Comparison of ENCODE assay signal across 8 mouse cellular contexts in genomic region chr16:4718753-4719518, GRCm38 (mm10). TPM values are rescaled to one million over a fixed set of nuclear protein-coding genes. Genes with fewer than 3 reads are reported as not detected.
DNase-seq lines count a peak whose midpoint lies in the region; ATAC-seq lines count a peak whose summit lies in the region.

Nmral1 (minus strand) TSS chr16:4719356.

- peaks cover 26% of the 10 kb centered on the region for H3K36me3 ChIP-seq in hindbrain, embryonic 13.5 days

- peak within 1 kb of the TSS; percentile 88 for H3K27ac ChIP-seq in hindbrain, embryonic 13.5 days

- H3K4me1 ChIP-seq in hindbrain, embryonic 13.5 days (replicated peaks): peaks cover 15% of the 10 kb centered on the region

- peak; percentile 85 for ATAC-seq in hindbrain, embryonic 13.5 days (ENCODE audit: low FRiP score)

- H3K4me3 ChIP-seq in hindbrain, embryonic 13.5 days: peak within 1 kb of the TSS; percentile 65

- peak within 1 kb of the TSS; percentile 71 for H3K4me2 ChIP-seq in hindbrain, embryonic 13.5 days

- H3K27me3 ChIP-seq in hindbrain, embryonic 13.5 days: no peaks in the 10 kb centered on the region

- WGBS in hindbrain, embryonic 13.5 days: 13% methylated on average over 33 of the region's 33 CpGs

- H3K9ac ChIP-seq in hindbrain, embryonic 13.5 days: peak within 1 kb of the TSS; percentile 77

- no peaks in the 10 kb centered on the region for H3K9me3 ChIP-seq in hindbrain, embryonic 13.5 days

- peak; percentile 83 for DNase-seq in NIH3T3 (ENCODE audit: low read depth)
- DNase-seq in cerebellum, adult 8-10 months: peak; percentile 77
- DNase-seq in frontal cortex, adult 2 months (ENCODE audit: extremely low spot score in 1 of 2, low spot score in 1 of 2): peak; percentile 28 to 50
- DNase-seq in layer of hippocampus, postnatal 25 days (ENCODE audit: extremely low spot score in 1 of 2, low spot score in 1 of 2): peak; percentile 56 to 63
- peak; percentile 46 for DNase-seq in lung, postnatal 25 days (ENCODE audit: low spot score)
- peak; percentile 82 for DNase-seq in retina, embryonic 14.5 days (ENCODE audit: low spot score)
- DNase-seq in thymus, postnatal 36 days: peak; percentile 64 to 71

RNA-seq across cellular contexts. Expression of gene Nmral1, which starts in this region (rescaled TPM):
- polyA plus RNA-seq in frontal cortex, adult 2 months (2012; rRNA removed): 18.5 and 22.1 TPM in 2 replicates
- 65.1 and 71.7 TPM in 2 replicates for polyA plus RNA-seq in hindbrain, embryonic 13.5 days (2015; fragmentation: Nextera tagmentation; extraction: Ambion mirVana)
- total RNA-seq in layer of hippocampus, postnatal 25 days (2021): 10 to 100 TPM; 16.0 to 17.7 TPM

Comparison
In these comparisons a context has a peak if more than half of its experiments do, and no peak if none do; other contexts are left out.
1. Peak in every context shown above with its lines: DNase-seq, ATAC-seq, H3K4me3 ChIP-seq and H3K27ac ChIP-seq.